Mouse (Mus musculus): ENCODE data around the gene Trim16.

The Trim16 gene

DNA sequence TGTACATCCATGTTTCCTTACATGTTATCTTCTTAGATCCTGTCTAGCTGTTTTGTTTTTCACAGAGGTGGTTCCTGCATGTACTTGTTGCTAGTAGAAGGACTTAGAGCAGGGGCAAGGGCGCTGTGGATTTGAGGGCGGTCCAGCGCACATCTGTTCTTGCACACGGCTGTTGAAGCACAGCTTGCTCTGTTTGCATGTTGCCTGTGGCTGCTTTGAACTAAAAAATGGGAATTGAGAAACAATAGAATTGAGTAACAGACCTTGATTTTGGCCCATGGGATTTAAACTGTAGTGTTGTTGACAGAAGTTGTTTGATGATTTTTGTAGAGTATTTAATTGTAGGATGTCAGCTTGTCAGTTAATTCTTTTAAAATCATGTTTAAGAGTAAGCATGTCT, 70.8 kb downstream of the Trim16 start:
- no peak for DNase-seq (ENCODE audit: extremely low read depth, low read depth)

DNA sequence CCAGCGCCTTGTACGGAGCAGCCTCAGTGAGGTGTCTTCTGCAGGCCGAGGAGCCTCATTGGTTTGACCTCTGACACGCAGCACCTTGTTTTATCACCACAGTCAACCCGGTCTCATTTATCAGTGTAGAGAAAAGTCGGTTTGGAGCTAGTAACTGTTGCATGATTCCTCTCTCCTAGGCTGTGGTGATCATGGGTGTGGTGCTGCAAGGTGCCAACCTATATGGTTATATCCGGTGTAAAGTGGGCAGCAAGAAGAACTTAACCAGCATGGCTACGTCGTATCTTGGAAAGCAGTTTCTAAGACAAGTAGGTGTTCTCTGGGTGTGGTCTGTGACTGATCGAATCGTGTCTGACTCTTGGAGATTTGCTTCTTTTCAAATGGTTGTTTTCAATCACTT, 71.7 kb downstream of the Trim16 start:
- no peak for DNase-seq (ENCODE audit: extremely low read depth, low read depth)

Data from MEL-GATA-1-ER (cell line).